Mouse (Mus musculus): Measurements from ENCODE around the gene Cask. TPM values are rescaled to one million over a fixed set of nuclear protein-coding genes. Genes with fewer than 3 reads are reported as not detected.

The Cask gene
- polyA plus RNA-seq, 1 experiment from 2014 or later: 21.6 TPM

DNA sequence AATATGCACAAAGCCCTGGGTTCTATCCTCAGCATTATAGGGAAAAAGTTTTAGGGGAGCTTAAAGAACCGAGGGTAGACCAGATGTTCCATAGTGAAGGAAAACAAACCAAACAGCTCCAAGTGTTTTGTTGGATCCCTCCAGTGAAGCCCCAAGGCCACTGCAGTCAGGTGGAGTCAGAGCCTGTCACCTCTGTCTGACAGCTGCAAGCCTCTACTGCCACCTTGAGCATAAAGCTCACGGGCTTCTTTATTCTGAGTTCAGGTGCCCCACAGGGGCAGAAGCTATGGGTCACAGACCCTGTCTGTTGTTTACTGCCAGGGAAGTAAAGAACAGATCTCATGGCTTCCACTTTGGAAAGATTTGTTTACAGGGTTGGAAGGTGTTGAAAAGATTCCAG lies 338.0 kb downstream of the Cask start:
- H3K4me3 ChIP-seq (ENCODE audit: low read depth, low read length): no peak overlapping the region

GRCm38 (mm10) chrX:13506376-13506775 lies 344.8 kb downstream of the Cask start:
- H3K9me3 ChIP-seq (replicated peaks; ENCODE audit: control insufficient read depth, low read length): no peaks in the 10 kb centered on the region
- H3K9ac ChIP-seq (replicated peaks; ENCODE audit: low read length): no peak overlapping the region
- H3K27me3 ChIP-seq (ENCODE audit: control insufficient read depth, insufficient read depth, low read length): no peaks in the 10 kb centered on the region
- H3K4me3 ChIP-seq (ENCODE audit: low read depth, low read length): no peak overlapping the region
- no peak overlapping the region for H3K27ac ChIP-seq (replicated peaks; ENCODE audit: low read depth, low read length)
- 58% methylated on average over 2 of the region's 2 CpGs for WGBS
- H3K4me1 ChIP-seq (ENCODE audit: control insufficient read depth, insufficient read depth, low read length): no peaks in the 10 kb centered on the region
- no peak for ATAC-seq (replicated peaks; ENCODE audit: insufficient number of reproducible peaks, low FRiP score, low TSS enrichment, low read depth)
- H3K36me3 ChIP-seq (replicated peaks; ENCODE audit: control insufficient read depth, insufficient read depth, low read depth, low read length): no peaks in the 10 kb centered on the region
- DNase-seq (ENCODE audit: low spot score): no peak
- no peak overlapping the region for H3K4me2 ChIP-seq (ENCODE audit: low read depth, low read length)

More for the DNA sequence above, 338.0 kb downstream of the Cask start:
- no peak overlapping the region for H3K27ac ChIP-seq (replicated peaks; ENCODE audit: low read depth, low read length)
- H3K4me1 ChIP-seq (ENCODE audit: control insufficient read depth, insufficient read depth, low read length): no peaks in the 10 kb centered on the region
- no peaks in the 10 kb centered on the region for H3K9me3 ChIP-seq (replicated peaks; ENCODE audit: control insufficient read depth, low read length)
- no peak overlapping the region for H3K4me2 ChIP-seq (ENCODE audit: low read depth, low read length)
- DNase-seq (ENCODE audit: low spot score) (no peak), ATAC-seq (replicated peaks; ENCODE audit: insufficient number of reproducible peaks, low FRiP score, low TSS enrichment, low read depth) (no peak)
- H3K36me3 ChIP-seq (replicated peaks; ENCODE audit: control insufficient read depth, insufficient read depth, low read depth, low read length): no peaks in the 10 kb centered on the region
- H3K9ac ChIP-seq (replicated peaks; ENCODE audit: low read length): no peak overlapping the region
- 44% methylated on average over 2 of the region's 2 CpGs for WGBS
- no peaks in the 10 kb centered on the region for H3K27me3 ChIP-seq (ENCODE audit: control insufficient read depth, insufficient read depth, low read length)

GRCm38 (mm10) chrX:13504389-13504788 lies 346.8 kb downstream of the Cask start:
- H3K27ac ChIP-seq (replicated peaks; ENCODE audit: low read depth, low read length): no peak overlapping the region

DNA sequence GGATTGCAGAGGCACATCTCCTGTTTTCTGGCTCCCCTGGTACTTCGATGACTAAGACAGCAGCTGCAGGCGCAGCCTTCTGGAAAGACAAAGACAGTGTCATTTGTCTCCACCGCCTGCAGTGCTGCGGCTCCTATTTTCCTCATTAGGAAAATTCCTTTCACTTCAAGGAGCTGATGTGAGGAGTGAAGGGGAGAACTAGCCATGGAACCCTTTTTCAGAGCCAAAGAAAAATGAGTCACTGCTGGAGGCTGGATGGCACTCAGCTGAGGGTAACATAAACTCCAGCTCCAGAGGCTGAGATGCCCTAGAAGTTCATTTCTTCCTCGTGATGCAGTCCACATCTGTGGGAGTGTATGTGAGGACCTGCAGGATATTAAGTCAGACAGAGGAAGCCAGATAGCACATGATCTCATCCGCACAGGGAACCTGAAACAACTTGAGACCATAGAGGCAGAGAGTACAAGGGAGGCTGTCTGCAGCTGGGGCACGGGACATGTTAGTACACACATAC lies 348.2 kb downstream of the Cask start:
- no peak overlapping the region for H3K27ac ChIP-seq (replicated peaks; ENCODE audit: low read depth, low read length)
- WGBS: 54% methylated on average over 7 of the region's 7 CpGs
- H3K4me1 ChIP-seq (ENCODE audit: control insufficient read depth, insufficient read depth, low read length): no peaks in the 10 kb centered on the region
- no peak overlapping the region for H3K4me2 ChIP-seq (ENCODE audit: low read depth, low read length)
- H3K27me3 ChIP-seq (ENCODE audit: control insufficient read depth, insufficient read depth, low read length): no peaks in the 10 kb centered on the region
- DNase-seq (ENCODE audit: low spot score) (no peak), ATAC-seq (replicated peaks; ENCODE audit: insufficient number of reproducible peaks, low FRiP score, low TSS enrichment, low read depth) (no peak)
- no peaks in the 10 kb centered on the region for H3K36me3 ChIP-seq (replicated peaks; ENCODE audit: control insufficient read depth, insufficient read depth, low read depth, low read length)
- H3K9ac ChIP-seq (replicated peaks; ENCODE audit: low read length): no peak overlapping the region
- H3K4me3 ChIP-seq (ENCODE audit: low read depth, low read length): no peak overlapping the region
- H3K9me3 ChIP-seq (replicated peaks; ENCODE audit: control insufficient read depth, low read length): no peaks in the 10 kb centered on the region

More at GRCm38 (mm10) chrX:13504389-13504788, 346.8 kb downstream of the Cask start:
- no peak overlapping the region for H3K4me3 ChIP-seq (ENCODE audit: low read depth, low read length)
- H3K9ac ChIP-seq (replicated peaks; ENCODE audit: low read length): no peak overlapping the region
- no peaks in the 10 kb centered on the region for H3K27me3 ChIP-seq (ENCODE audit: control insufficient read depth, insufficient read depth, low read length)
- no peaks in the 10 kb centered on the region for H3K4me1 ChIP-seq (ENCODE audit: control insufficient read depth, insufficient read depth, low read length)
- no peak overlapping the region for H3K4me2 ChIP-seq (ENCODE audit: low read depth, low read length)
- DNase-seq (ENCODE audit: low spot score): no peak
- no peaks in the 10 kb centered on the region for H3K36me3 ChIP-seq (replicated peaks; ENCODE audit: control insufficient read depth, insufficient read depth, low read depth, low read length)
- 91% methylated on average over 7 of the region's 7 CpGs for WGBS
- H3K9me3 ChIP-seq (replicated peaks; ENCODE audit: control insufficient read depth, low read length): no peaks in the 10 kb centered on the region
- no peak for ATAC-seq (replicated peaks; ENCODE audit: insufficient number of reproducible peaks, low FRiP score, low TSS enrichment, low read depth)

- ATAC-seq (replicated peaks; ENCODE audit: insufficient number of reproducible peaks, low FRiP score, low TSS enrichment, low read depth): no peak
- WGBS: 78% methylated on average over 4 of the region's 4 CpGs
Observed at GRCm38 (mm10) chrX:13500284-13500683, 350.9 kb downstream of the Cask start.

GRCm38 (mm10) chrX:13494892-13495703 lies 356.1 kb downstream of the Cask start:
- WGBS: 82% methylated on average over 8 of the region's 8 CpGs
- Histone ChIP-seq H3K4me2 (ENCODE audit: low read depth, low read length) (no peak overlapping the region), H3K27ac (replicated peaks; ENCODE audit: low read depth, low read length) (no peak overlapping the region), H3K9ac (replicated peaks; ENCODE audit: low read length) (no peak overlapping the region), H3K36me3 (replicated peaks; ENCODE audit: control insufficient read depth, insufficient read depth, low read depth, low read length) (no peaks in the 10 kb centered on the region), H3K27me3 (ENCODE audit: control insufficient read depth, insufficient read depth, low read length) (no peaks in the 10 kb centered on the region), H3K9me3 (replicated peaks; ENCODE audit: control insufficient read depth, low read length) (no peaks in the 10 kb centered on the region), H3K4me1 (ENCODE audit: control insufficient read depth, insufficient read depth, low read length) (no peaks in the 10 kb centered on the region), H3K4me3 (ENCODE audit: low read depth, low read length) (no peak overlapping the region)
- no peak for DNase-seq (ENCODE audit: low spot score)
- no peak for ATAC-seq (replicated peaks; ENCODE audit: insufficient number of reproducible peaks, low FRiP score, low TSS enrichment, low read depth)

More at GRCm38 (mm10) chrX:13500284-13500683, 350.9 kb downstream of the Cask start:
- no peaks in the 10 kb centered on the region for H3K27me3 ChIP-seq (ENCODE audit: control insufficient read depth, insufficient read depth, low read length)
- no peaks in the 10 kb centered on the region for H3K36me3 ChIP-seq (replicated peaks; ENCODE audit: control insufficient read depth, insufficient read depth, low read depth, low read length)
- no peak overlapping the region for H3K9ac ChIP-seq (replicated peaks; ENCODE audit: low read length)
- H3K4me3 ChIP-seq (ENCODE audit: low read depth, low read length): no peak overlapping the region
- H3K4me1 ChIP-seq (ENCODE audit: control insufficient read depth, insufficient read depth, low read length): no peaks in the 10 kb centered on the region
- no peak for DNase-seq (ENCODE audit: low spot score)
- no peak overlapping the region for H3K27ac ChIP-seq (replicated peaks; ENCODE audit: low read depth, low read length)
- H3K9me3 ChIP-seq (replicated peaks; ENCODE audit: control insufficient read depth, low read length): no peaks in the 10 kb centered on the region
- H3K4me2 ChIP-seq (ENCODE audit: low read depth, low read length): no peak overlapping the region

DNA sequence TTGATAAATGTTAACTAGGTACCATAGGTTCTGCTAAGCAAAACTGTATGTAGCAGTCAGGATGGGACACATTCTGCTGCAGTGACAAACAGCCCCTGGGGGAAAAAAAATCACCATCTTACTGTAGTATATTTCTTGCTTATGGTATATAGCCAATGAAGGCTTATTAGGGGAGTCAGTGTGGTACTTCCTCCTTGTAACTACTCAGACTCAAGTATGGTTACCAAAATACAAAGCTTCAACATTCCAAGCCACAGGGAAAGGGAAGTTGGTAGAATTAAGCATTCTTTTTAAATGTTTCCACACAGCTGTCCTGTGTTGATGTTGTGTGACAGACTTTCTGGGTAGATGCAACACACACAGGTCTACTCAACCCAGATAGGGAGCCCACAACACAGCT lies 358.2 kb downstream of the Cask start:
- Histone ChIP-seq H3K4me2 (ENCODE audit: low read depth, low read length) (no peak overlapping the region), H3K27ac (replicated peaks; ENCODE audit: low read depth, low read length) (no peak overlapping the region), H3K9me3 (replicated peaks; ENCODE audit: control insufficient read depth, low read length) (no peaks in the 10 kb centered on the region), H3K4me1 (ENCODE audit: control insufficient read depth, insufficient read depth, low read length) (no peaks in the 10 kb centered on the region), H3K36me3 (replicated peaks; ENCODE audit: control insufficient read depth, insufficient read depth, low read depth, low read length) (no peaks in the 10 kb centered on the region), H3K9ac (replicated peaks; ENCODE audit: low read length) (no peak overlapping the region), H3K27me3 (ENCODE audit: control insufficient read depth, insufficient read depth, low read length) (no peaks in the 10 kb centered on the region), H3K4me3 (ENCODE audit: low read depth, low read length) (no peak overlapping the region)
- ATAC-seq (replicated peaks; ENCODE audit: insufficient number of reproducible peaks, low FRiP score, low TSS enrichment, low read depth) (no peak), DNase-seq (ENCODE audit: low spot score) (no peak)

DNA sequence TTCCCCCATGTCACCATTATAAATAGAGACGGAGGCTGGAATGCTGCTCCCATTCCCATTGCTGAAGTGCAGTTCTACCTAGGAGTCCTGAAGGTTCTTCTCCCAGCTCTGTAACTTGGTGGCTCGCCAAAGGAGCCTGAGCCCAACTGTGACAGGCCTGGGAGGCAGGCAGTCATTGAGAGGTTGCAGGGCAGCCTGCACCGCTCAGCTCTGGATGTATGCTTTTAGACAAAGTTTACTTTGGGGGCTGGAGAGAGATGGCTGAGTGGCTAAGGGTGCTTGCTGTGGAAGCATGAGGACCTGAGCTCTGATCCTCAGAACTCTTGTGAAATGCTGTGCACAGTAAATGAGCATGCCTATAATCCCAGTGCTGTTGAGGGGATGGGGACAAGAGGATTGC lies 360.2 kb downstream of the Cask start:
- no peaks in the 10 kb centered on the region for H3K9me3 ChIP-seq (replicated peaks; ENCODE audit: control insufficient read depth, low read length)
- no peak for DNase-seq (ENCODE audit: low spot score)
- no peak overlapping the region for H3K27ac ChIP-seq (replicated peaks; ENCODE audit: low read depth, low read length)
- no peak overlapping the region for H3K9ac ChIP-seq (replicated peaks; ENCODE audit: low read length)
- H3K4me3 ChIP-seq (ENCODE audit: low read depth, low read length): no peak overlapping the region
- no peaks in the 10 kb centered on the region for H3K27me3 ChIP-seq (ENCODE audit: control insufficient read depth, insufficient read depth, low read length)
- no peak for ATAC-seq (replicated peaks; ENCODE audit: insufficient number of reproducible peaks, low FRiP score, low TSS enrichment, low read depth)
- H3K36me3 ChIP-seq (replicated peaks; ENCODE audit: control insufficient read depth, insufficient read depth, low read depth, low read length): no peaks in the 10 kb centered on the region
- H3K4me1 ChIP-seq (ENCODE audit: control insufficient read depth, insufficient read depth, low read length): no peaks in the 10 kb centered on the region
- 71% methylated on average over 3 of the region's 3 CpGs for WGBS
- H3K4me2 ChIP-seq (ENCODE audit: low read depth, low read length): no peak overlapping the region

Measured in embryonic facial prominence, embryonic 11.5 days (tissue).